Mouse (Mus musculus): ENCODE measurements around the gene Hist1h2bg. TPM values are rescaled to one million over a fixed set of nuclear protein-coding genes. Genes with fewer than 3 reads are reported as not detected.

Hist1h2bg gene
- total and polyA plus RNA-seq, 3 experiments, result 14.7 to 2,580 TPM; not detected in 1

- Histone ChIP-seq H3K27ac (ENCODE audit: control insufficient read depth, low read depth, low read length) (peak overlapping the region; percentile 83), H3K36me3 (ENCODE audit: control insufficient read depth in 1 of 2, insufficient read depth in 2 of 2, low read length in 2 of 2) (peaks cover 0 to 45% of the 10 kb centered on the region in 2 experiments; a peak in 2 of 4 replicates), H3K9ac (ENCODE audit: control insufficient read depth, low read depth, low read length, poor library complexity, severe bottlenecking) (peak overlapping the region; percentile 80), H3K27me3 (ENCODE audit: control insufficient read depth in 1 of 2, insufficient read depth in 2 of 2, low read length in 2 of 2) (no peaks in the 10 kb centered on the region), H3K9me3 (replicated peaks; ENCODE audit: insufficient read depth, low read length) (no peaks in the 10 kb centered on the region), H3K4me3 (ENCODE audit: control insufficient read depth in 1 of 2, insufficient read depth in 1 of 2, low read depth in 2 of 2, low read length in 2 of 2) (peak overlapping the region in 1 of 2 experiments; percentile 21; a peak in 1 of 4 replicates), H3K79me2 (ENCODE audit: control insufficient read depth, insufficient read depth, low read length, poor library complexity) (no peaks in the 10 kb centered on the region; the same call in 1 of the 2 replicates), H3K4me1 (ENCODE audit: control insufficient read depth in 1 of 2, insufficient read depth in 2 of 2, low read length in 2 of 2) (peaks cover 0 to 10% of the 10 kb centered on the region in 2 experiments; a peak in 2 of 4 replicates)
- TF ChIP-seq ZNF384 (IDR thresholded peaks at IDR 0.05; ENCODE audit: low read depth, low read length), result no peak
- peak in 1 of 2 experiments; percentile 6; a peak in 1 of 4 replicates for TF ChIP-seq POLR2A (IDR thresholded peaks at IDR 0.05; ENCODE audit: control insufficient read depth in 1 of 2, insufficient read depth in 1 of 2, low read depth in 1 of 2, low read length in 2 of 2, poor library complexity in 1 of 2)
- DNase-seq (ENCODE audit: low read depth, low spot score), result peak; percentile 64
These were observed 11.2 kb downstream of the Hist1h2bg start for GRCm38 (mm10) chr13:23582219-23583056.

- Histone ChIP-seq H3K27me3 (ENCODE audit: control insufficient read depth in 1 of 2, insufficient read depth in 2 of 2, low read length in 2 of 2) (no peaks in the 10 kb centered on the region), H3K4me3 (ENCODE audit: control insufficient read depth in 1 of 2, insufficient read depth in 1 of 2, low read depth in 2 of 2, low read length in 2 of 2) (no peak overlapping the region), H3K36me3 (ENCODE audit: control insufficient read depth in 1 of 2, insufficient read depth in 2 of 2, low read length in 2 of 2) (peaks cover 0 to 40% of the 10 kb centered on the region in 2 experiments; a peak in 2 of 4 replicates), H3K9ac (ENCODE audit: control insufficient read depth, low read depth, low read length, poor library complexity, severe bottlenecking) (peak overlapping the region; percentile 80), H3K4me1 (ENCODE audit: control insufficient read depth in 1 of 2, insufficient read depth in 2 of 2, low read length in 2 of 2) (peaks cover 0 to 10% of the 10 kb centered on the region in 2 experiments; a peak in 2 of 4 replicates), H3K79me2 (ENCODE audit: control insufficient read depth, insufficient read depth, low read length, poor library complexity) (no peaks in the 10 kb centered on the region; the same call in 1 of the 2 replicates), H3K27ac (ENCODE audit: control insufficient read depth, low read depth, low read length) (peak overlapping the region; percentile 83), H3K9me3 (replicated peaks; ENCODE audit: insufficient read depth, low read length) (no peaks in the 10 kb centered on the region)
- peak; percentile 50 for DNase-seq (ENCODE audit: low read depth, low spot score)
- TF ChIP-seq TAL1 (IDR thresholded peaks at IDR 0.05; ENCODE audit: low read length) (no peak), ETS1 (IDR thresholded peaks at IDR 0.05; ENCODE audit: low read depth, low read length) (no peak), TBP (IDR thresholded peaks at IDR 0.05; ENCODE audit: low read depth, low read length) (no peak), MAX (IDR thresholded peaks at IDR 0.05; ENCODE audit: low read length) (no peak), NRF1 (IDR thresholded peaks at IDR 0.05; ENCODE audit: insufficient read depth, low read depth, low read length, poor library complexity, severe bottlenecking) (no peak), HCFC1 (IDR thresholded peaks at IDR 0.05; ENCODE audit: low read depth, low read length) (no peak), TCF12 (IDR thresholded peaks at IDR 0.05; ENCODE audit: low read depth, low read length) (no peak), SMC3 (IDR thresholded peaks at IDR 0.05; ENCODE audit: low read depth, low read length) (no peak), ELF1 (IDR thresholded peaks at IDR 0.05; ENCODE audit: low read depth, low read length) (no peak), EP300 (IDR thresholded peaks at IDR 0.05; ENCODE audit: low read depth in 1 of 2, low read length in 2 of 2) (no peak), POLR2A (IDR thresholded peaks at IDR 0.05; ENCODE audit: control insufficient read depth in 1 of 2, insufficient read depth in 1 of 2, low read depth in 1 of 2, low read length in 2 of 2, poor library complexity in 1 of 2) (no peak), USF2 (IDR thresholded peaks at IDR 0.05; ENCODE audit: borderline replicate concordance in 1 of 2, insufficient read depth in 1 of 2, low read depth in 1 of 2, low read length in 2 of 2) (no peak), UBTF (IDR thresholded peaks at IDR 0.05; ENCODE audit: borderline replicate concordance, insufficient read depth, low read depth, low read length) (no peak), KAT2A (conservative IDR thresholded peaks at IDR 0.05; ENCODE audit: low read depth, low read length) (no peak), GATA1 (IDR thresholded peaks at IDR 0.05; ENCODE audit: low read depth, low read length) (no peak)
These were observed 12.3 kb downstream of the Hist1h2bg start for GRCm38 (mm10) chr13:23583387-23584068.
